Mouse (Mus musculus): Measurements from ENCODE around the gene Cep290. TPM values are rescaled to one million over a fixed set of nuclear protein-coding genes. Genes with fewer than 3 reads are reported as not detected.

Gene Cep290
- polyA plus RNA-seq (2015; fragmentation: Nextera tagmentation; extraction: Ambion mirVana) = 5.7 and 5.9 TPM in 2 replicates

- H3K27me3 ChIP-seq (replicated peaks) = no peaks in the 10 kb centered on the region
Measured at GRCm38 (mm10) chr10:100487097-100487978, at the start of gene Cep290, which contains the start of gene Tmtc3. Cep290 (plus strand) TSS chr10:100487558. Tmtc3 (minus strand) TSS chr10:100487350.

GRCm38 (mm10) chr10:100449394-100449793 is 38.0 kb upstream of the Cep290 start:
- Histone ChIP-seq H3K27me3 (replicated peaks) (no peaks in the 10 kb centered on the region), H3K9me3 (replicated peaks) (no peaks in the 10 kb centered on the region), H3K9ac (replicated peaks) (no peak overlapping the region), H3K27ac (replicated peaks) (no peak overlapping the region), H3K36me3 (peaks cover 13% of the 10 kb centered on the region; the same call in 1 of the 2 replicates), H3K4me1 (no peaks in the 10 kb centered on the region), H3K4me2 (no peak overlapping the region), H3K4me3 (replicated peaks) (no peak overlapping the region)
- ATAC-seq (ENCODE audit: low FRiP score) = no peak

More at GRCm38 (mm10) chr10:100487097-100487978, at the start of gene Cep290, which contains the start of gene Tmtc3:
- 0 out of 2 replicates have a peak, but pooled peaks cover 2% of the 10 kb centered on the region for H3K36me3 ChIP-seq
- no peaks in the 10 kb centered on the region for H3K9me3 ChIP-seq (replicated peaks)
- peak; percentile 99 for ATAC-seq (ENCODE audit: low FRiP score)
- peak within 1 kb of the TSS; percentile 77 for H3K9ac ChIP-seq (replicated peaks)
- peak within 1 kb of the TSS; percentile 72 for H3K4me3 ChIP-seq (replicated peaks)
- H3K4me2 ChIP-seq = peak within 1 kb of the TSS; percentile 77
- peak within 1 kb of the TSS; percentile 81 for H3K27ac ChIP-seq (replicated peaks)
- under 1% methylated on average over 63 of the region's 63 CpGs for WGBS
- peaks cover 12% of the 10 kb centered on the region for H3K4me1 ChIP-seq

GRCm38 (mm10) chr10:100460515-100460914 is 26.8 kb upstream of the Cep290 start:
- Histone ChIP-seq H3K36me3 (peaks cover 13% of the 10 kb centered on the region), H3K9ac (replicated peaks) (no peak overlapping the region), H3K9me3 (replicated peaks) (no peaks in the 10 kb centered on the region), H3K4me1 (no peaks in the 10 kb centered on the region), H3K27me3 (replicated peaks) (no peaks in the 10 kb centered on the region), H3K4me3 (replicated peaks) (no peak overlapping the region), H3K27ac (replicated peaks) (no peak overlapping the region), H3K4me2 (no peak overlapping the region)
- ATAC-seq (ENCODE audit: low FRiP score) = no peak

GRCm38 (mm10) chr10:100475040-100475439 is 12.3 kb upstream of the Cep290 start:
- H3K27me3 ChIP-seq (replicated peaks) = no peaks in the 10 kb centered on the region
- no peak overlapping the region for H3K9ac ChIP-seq (replicated peaks)
- no peak overlapping the region for H3K4me3 ChIP-seq (replicated peaks)
- no peak overlapping the region for H3K4me2 ChIP-seq
- no peaks in the 10 kb centered on the region for H3K9me3 ChIP-seq (replicated peaks)
- 56% methylated on average over 3 of the region's 3 CpGs for WGBS
- H3K27ac ChIP-seq (replicated peaks) = no peak overlapping the region
- peaks cover 14% of the 10 kb centered on the region for H3K36me3 ChIP-seq
- H3K4me1 ChIP-seq = no peaks in the 10 kb centered on the region
- no peak for ATAC-seq (ENCODE audit: low FRiP score)

- H3K27ac ChIP-seq (replicated peaks) = no peak overlapping the region
- no peaks in the 10 kb centered on the region for H3K9me3 ChIP-seq (replicated peaks)
Measured at GRCm38 (mm10) chr10:100479538-100479937, 7.8 kb upstream of the Cep290 start.

GRCm38 (mm10) chr10:100486701-100487096 is 659 bp upstream of the Cep290 start:
- Histone ChIP-seq H3K36me3 (0 out of 2 replicates have a peak, but pooled peaks cover 2% of the 10 kb centered on the region), H3K9me3 (replicated peaks) (no peaks in the 10 kb centered on the region), H3K27me3 (replicated peaks) (no peaks in the 10 kb centered on the region), H3K27ac (replicated peaks) (peak overlapping the region; percentile 81), H3K9ac (replicated peaks) (peak overlapping the region; percentile 77), H3K4me3 (replicated peaks) (peak overlapping the region; percentile 72), H3K4me1 (peaks cover 12% of the 10 kb centered on the region), H3K4me2 (peak overlapping the region; percentile 77)
- under 1% methylated on average over 13 of the region's 13 CpGs for WGBS
- no peak; the same call in none of the 2 replicates for ATAC-seq (ENCODE audit: low FRiP score)

More at GRCm38 (mm10) chr10:100479538-100479937, 7.8 kb upstream of the Cep290 start:
- H3K4me1 ChIP-seq = no peaks in the 10 kb centered on the region
- no peak overlapping the region for H3K4me3 ChIP-seq (replicated peaks)
- H3K4me2 ChIP-seq = no peak overlapping the region
- 86% methylated on average over 3 of the region's 3 CpGs for WGBS
- peaks cover 11% of the 10 kb centered on the region for H3K36me3 ChIP-seq
- no peak for ATAC-seq (ENCODE audit: low FRiP score)
- H3K9ac ChIP-seq (replicated peaks) = no peak overlapping the region
- no peaks in the 10 kb centered on the region for H3K27me3 ChIP-seq (replicated peaks)

- H3K9ac ChIP-seq (replicated peaks) = no peak overlapping the region
- H3K4me1 ChIP-seq = peaks cover 6% of the 10 kb centered on the region
- H3K27me3 ChIP-seq (replicated peaks) = no peaks in the 10 kb centered on the region
- no peak overlapping the region for H3K4me2 ChIP-seq
- H3K27ac ChIP-seq (replicated peaks) = no peak overlapping the region
- 95% methylated on average over 7 of the region's 7 CpGs for WGBS
- ATAC-seq (ENCODE audit: low FRiP score) = no peak
- peaks cover 19% of the 10 kb centered on the region for H3K36me3 ChIP-seq
- H3K9me3 ChIP-seq (replicated peaks) = no peaks in the 10 kb centered on the region
- H3K4me3 ChIP-seq (replicated peaks) = no peak overlapping the region
Measured at GRCm38 (mm10) chr10:100491916-100492315, 4.6 kb downstream of the Cep290 start.

GRCm38 (mm10) chr10:100498309-100498708 is 11.0 kb downstream of the Cep290 start:
- H3K9ac ChIP-seq (replicated peaks) = no peak overlapping the region
- H3K4me1 ChIP-seq = no peaks in the 10 kb centered on the region
- H3K27me3 ChIP-seq (replicated peaks) = no peaks in the 10 kb centered on the region
- H3K4me3 ChIP-seq (replicated peaks) = no peak overlapping the region
- H3K9me3 ChIP-seq (replicated peaks) = no peaks in the 10 kb centered on the region
- H3K4me2 ChIP-seq = no peak overlapping the region
- no peak overlapping the region for H3K27ac ChIP-seq (replicated peaks)
- peaks cover 42% of the 10 kb centered on the region for H3K36me3 ChIP-seq
- ATAC-seq (ENCODE audit: low FRiP score) = no peak
- 95% methylated on average over 3 of the region's 3 CpGs for WGBS

GRCm38 (mm10) chr10:100508170-100508569 is 20.8 kb downstream of the Cep290 start:
- ATAC-seq (ENCODE audit: low FRiP score) = no peak

GRCm38 (mm10) chr10:100521617-100522016 is 34.3 kb downstream of the Cep290 start:
- Histone ChIP-seq H3K36me3 (peaks cover 15% of the 10 kb centered on the region), H3K27ac (replicated peaks) (no peak overlapping the region), H3K4me3 (replicated peaks) (no peak overlapping the region), H3K4me2 (no peak overlapping the region), H3K9ac (replicated peaks) (no peak overlapping the region), H3K27me3 (replicated peaks) (no peaks in the 10 kb centered on the region), H3K4me1 (no peaks in the 10 kb centered on the region), H3K9me3 (replicated peaks) (no peaks in the 10 kb centered on the region)
- ATAC-seq (ENCODE audit: low FRiP score) = no peak
- WGBS = 89% methylated on average over 4 of the region's 4 CpGs

More at GRCm38 (mm10) chr10:100508170-100508569, 20.8 kb downstream of the Cep290 start:
- Histone ChIP-seq H3K9me3 (replicated peaks) (no peaks in the 10 kb centered on the region), H3K4me3 (replicated peaks) (no peak overlapping the region), H3K4me1 (no peaks in the 10 kb centered on the region), H3K9ac (replicated peaks) (no peak overlapping the region), H3K27me3 (replicated peaks) (no peaks in the 10 kb centered on the region), H3K4me2 (no peak overlapping the region), H3K27ac (replicated peaks) (no peak overlapping the region), H3K36me3 (peaks cover 20% of the 10 kb centered on the region)
- 92% methylated on average over 1 of the region's 1 CpGs for WGBS

GRCm38 (mm10) chr10:100522330-100522729 is 35.0 kb downstream of the Cep290 start:
- Histone ChIP-seq H3K4me3 (replicated peaks) (no peak overlapping the region), H3K27me3 (replicated peaks) (no peaks in the 10 kb centered on the region), H3K4me1 (no peaks in the 10 kb centered on the region), H3K36me3 (peaks cover 15% of the 10 kb centered on the region), H3K9me3 (replicated peaks) (no peaks in the 10 kb centered on the region), H3K27ac (replicated peaks) (no peak overlapping the region), H3K9ac (replicated peaks) (no peak overlapping the region), H3K4me2 (no peak overlapping the region)
- WGBS = 90% methylated on average over 9 of the region's 9 CpGs
- ATAC-seq (ENCODE audit: low FRiP score) = no peak
